Mouse (Mus musculus) bone marrow macrophage, adult 2 months (primary cell): ENCODE results near the gene March10. TPM values are rescaled to one million over a fixed set of nuclear protein-coding genes. Genes with fewer than 3 reads are reported as not detected.

Experiments
- H3K27ac ChIP-seq: 2 replicates; pipeline ENCODE4 v1.5.1; 2012; ENCODE audit warnings: low read depth, low read length; ENCODE audit not compliant: insufficient read depth
- H3K4me1 ChIP-seq: 2 replicates; pipeline ENCODE4 v1.6.1; 2012; ENCODE audit warnings: low read length; ENCODE audit not compliant: control insufficient read depth, insufficient read depth
- H3K4me3 ChIP-seq: 2 replicates; pipeline ENCODE4 v1.5.1; 2012; ENCODE audit warnings: mild to moderate bottlenecking, low read length, moderate library complexity; ENCODE audit not compliant: insufficient read depth
- CTCF ChIP-seq: IDR thresholded peaks from 2 replicates; pipeline ENCODE4 v1.5.1; 2012; ENCODE audit warnings: low read depth, mild to moderate bottlenecking, low read length, moderate library complexity
- POLR2A ChIP-seq: IDR thresholded peaks from 2 replicates; pipeline ENCODE4 v1.6.1; 2012; ENCODE audit warnings: mild to moderate bottlenecking, low read depth, low read length, borderline replicate concordance
- polyA plus RNA-seq: library from polyadenylated mRNA; stranded (reverse); fragments of >200 nt; gene quantifications from 2 replicates; pipeline ENCODE4 v1.2.4, GENCODE M21; 2012; ENCODE audit not compliant: missing spikeins, insufficient read depth, insufficient read length

Gene March10
- polyA plus RNA-seq, 1 experiment = not detected

GRCm38 (mm10) chr11:105363598-105364385 lies 92.7 kb downstream of the March10 start:
- Histone ChIP-seq H3K4me3 (no peak overlapping the region), H3K27ac (no peak overlapping the region)

DNA sequence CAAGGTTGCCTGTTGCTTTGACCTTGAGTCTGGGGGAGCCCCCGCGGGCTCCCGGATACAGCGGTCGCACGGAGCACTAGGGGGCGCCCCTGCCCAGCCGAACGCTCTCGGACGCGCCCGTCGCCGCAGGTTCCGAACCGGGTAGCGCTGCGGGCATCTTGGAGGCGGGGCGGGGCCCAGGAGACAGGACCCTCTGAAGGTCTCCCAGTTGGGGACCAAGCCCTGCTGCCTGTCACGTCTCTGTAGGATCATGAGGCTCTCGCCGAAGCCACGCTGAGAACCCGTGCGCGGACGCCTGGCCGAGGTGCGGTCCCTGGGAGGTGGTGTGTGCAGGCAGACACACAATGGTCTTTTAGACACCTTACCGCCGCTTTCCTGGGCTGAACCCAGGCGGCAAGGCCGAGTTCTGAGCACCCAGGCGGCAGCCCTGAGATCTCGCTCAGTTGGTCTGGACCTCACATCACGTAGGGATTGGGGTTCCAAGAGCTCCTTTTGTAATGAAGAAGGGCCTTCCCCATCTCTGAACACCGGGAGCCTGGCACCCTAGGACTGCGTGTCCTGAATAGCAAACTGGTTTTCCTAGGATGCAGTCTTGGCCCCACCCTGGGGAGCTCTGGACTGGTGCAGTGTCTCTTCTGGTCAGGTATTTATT lies 93.5 kb downstream of the March10 start:
- peak overlapping the region; percentile 66 for H3K4me3 ChIP-seq
- no peaks in the 10 kb centered on the region for H3K4me1 ChIP-seq
- no peak overlapping the region for H3K27ac ChIP-seq

More at GRCm38 (mm10) chr11:105363598-105364385, 92.7 kb downstream of the March10 start:
- no peak for TF ChIP-seq CTCF
- H3K4me1 ChIP-seq = peaks cover 3% of the 10 kb centered on the region

GRCm38 (mm10) chr11:105362041-105362765 lies 94.3 kb downstream of the March10 start:
- TF ChIP-seq POLR2A (no peak), CTCF (no peak)
- no peak overlapping the region for H3K27ac ChIP-seq
- H3K4me3 ChIP-seq = no peak overlapping the region
- no peaks in the 10 kb centered on the region for H3K4me1 ChIP-seq

More for the DNA sequence above, 93.5 kb downstream of the March10 start:
- TF ChIP-seq POLR2A = no peak
- TF ChIP-seq CTCF = peak; percentile 58; the same call in 1 of the 2 replicates

- H3K4me1 ChIP-seq = 0 out of 2 replicates have a peak, but pooled peaks cover 2% of the 10 kb centered on the region
- no peak overlapping the region for H3K4me3 ChIP-seq
- TF ChIP-seq POLR2A (no peak), CTCF (no peak)
- no peak overlapping the region for H3K27ac ChIP-seq
Measured at GRCm38 (mm10) chr11:105356301-105356700, 100.2 kb downstream of the March10 start.

DNA sequence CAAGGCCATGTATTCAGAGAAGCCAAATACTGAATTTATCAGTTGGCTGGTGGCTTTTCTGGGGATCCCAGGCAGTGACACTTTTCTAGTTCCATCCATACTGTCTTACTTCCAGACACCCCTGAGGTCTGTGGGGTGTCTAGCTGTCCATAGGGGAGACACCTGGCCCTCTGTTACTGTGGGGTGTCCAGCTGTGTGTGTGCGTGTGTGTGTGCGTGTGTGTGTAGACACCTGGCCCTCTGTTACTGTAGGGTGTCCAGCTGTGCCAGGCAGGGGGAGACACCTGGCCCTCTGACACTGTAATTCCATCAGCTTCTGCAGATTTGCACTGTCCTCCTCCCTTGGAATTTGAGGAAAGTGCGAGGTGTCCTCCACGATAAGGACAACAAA lies 102.6 kb downstream of the March10 start:
- Histone ChIP-seq H3K27ac (no peak overlapping the region), H3K4me3 (no peak overlapping the region), H3K4me1 (0 out of 2 replicates have a peak, but pooled peaks cover 2% of the 10 kb centered on the region)
- TF ChIP-seq POLR2A (no peak), CTCF (no peak)

DNA sequence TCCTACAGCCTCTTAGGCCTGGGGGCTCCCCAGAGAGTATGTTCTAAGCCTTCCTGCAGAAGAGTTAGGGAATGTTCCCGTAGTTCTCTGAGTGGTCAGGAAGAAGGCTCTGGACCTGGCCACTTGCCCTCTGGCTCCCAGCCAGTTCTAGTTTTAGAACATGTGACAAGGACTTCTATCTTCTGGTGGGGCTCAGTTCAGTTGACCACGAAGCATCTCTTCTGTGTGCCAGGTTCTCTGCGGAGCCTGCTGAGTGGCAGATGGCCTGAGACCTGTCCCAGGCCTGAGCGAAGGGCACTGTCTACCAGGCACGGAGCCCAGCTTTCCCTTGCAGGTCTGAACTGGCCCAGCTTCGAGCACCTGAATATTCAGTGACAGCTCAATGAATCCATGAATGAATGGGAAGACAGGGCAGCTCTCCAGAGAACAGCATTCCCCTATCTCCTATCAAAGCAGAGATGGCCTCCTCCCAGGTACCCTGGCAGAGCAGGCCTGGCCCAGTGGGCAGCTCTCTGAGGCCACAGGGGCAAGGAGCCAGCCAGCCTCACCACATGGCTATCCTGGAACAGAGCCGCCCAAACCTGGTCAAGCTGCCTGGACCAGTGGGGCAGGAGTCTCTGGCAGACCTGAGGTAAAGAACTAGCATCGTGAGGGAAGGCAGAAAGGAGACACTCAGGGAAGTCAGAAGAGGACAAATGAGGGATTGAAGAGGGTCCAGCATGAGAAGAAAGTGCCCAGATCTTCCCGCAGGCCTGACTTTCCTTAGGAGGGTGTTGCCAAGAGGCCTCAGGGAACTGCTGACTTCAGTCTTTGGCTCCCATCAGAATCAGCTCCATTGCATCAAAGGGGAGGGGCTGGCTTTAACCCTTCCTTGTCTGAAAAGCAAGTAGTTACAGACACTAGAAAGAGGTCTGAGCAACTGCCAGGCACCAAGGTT lies 103.3 kb downstream of the March10 start:
- Histone ChIP-seq H3K27ac (no peak overlapping the region), H3K4me1 (0 out of 2 replicates have a peak, but pooled peaks cover 2% of the 10 kb centered on the region), H3K4me3 (no peak overlapping the region)
- TF ChIP-seq CTCF (no peak), POLR2A (no peak)

- Histone ChIP-seq H3K4me3 (no peak overlapping the region), H3K4me1 (0 out of 2 replicates have a peak, but pooled peaks cover 2% of the 10 kb centered on the region), H3K27ac (no peak overlapping the region)
- TF ChIP-seq POLR2A = no peak
- TF ChIP-seq CTCF = no peak
Measured at GRCm38 (mm10) chr11:105352152-105352551, 104.4 kb downstream of the March10 start.

DNA sequence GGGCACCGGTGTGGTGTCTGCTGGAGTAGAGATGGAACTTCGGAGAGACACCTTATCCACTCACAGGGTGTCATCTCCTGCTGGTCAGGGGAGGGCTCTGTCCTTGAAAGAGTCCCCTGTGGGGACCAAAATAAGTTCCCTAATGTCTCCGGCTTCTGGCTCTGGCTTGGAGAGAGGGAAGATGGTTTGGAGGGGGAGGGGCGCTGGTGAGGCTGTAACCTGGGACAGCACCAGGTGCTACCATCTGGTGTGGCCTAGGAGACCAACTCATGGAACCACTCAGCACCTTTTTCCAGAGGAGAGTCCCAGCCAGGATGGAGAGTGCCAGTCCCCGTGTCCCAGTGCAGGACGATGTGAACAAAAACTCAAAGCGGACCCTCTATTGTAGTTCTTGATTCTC lies 105.9 kb downstream of the March10 start:
- TF ChIP-seq POLR2A = no peak
- no peak for TF ChIP-seq CTCF
- no peak overlapping the region for H3K27ac ChIP-seq
- H3K4me3 ChIP-seq = no peak overlapping the region
- 0 out of 2 replicates have a peak, but pooled peaks cover 2% of the 10 kb centered on the region for H3K4me1 ChIP-seq
